Mouse (Mus musculus): ENCODE data around the gene Il1rapl2. TPM values are rescaled to one million over a fixed set of nuclear protein-coding genes. Genes with fewer than 3 reads are reported as not detected.

Gene Il1rapl2
- total and polyA plus RNA-seq, 3 experiments: not detected

- no peak for DNase-seq (ENCODE audit: extremely low read depth)
- Histone ChIP-seq H3K4me2 (ENCODE audit: insufficient read depth, low read depth, poor library complexity, severe bottlenecking) (no peak overlapping the region), H3K27ac (ENCODE audit: insufficient read depth, low read depth) (no peak overlapping the region), H3K79me2 (replicated peaks; ENCODE audit: control insufficient read depth, extremely low read depth, insufficient read depth, poor library complexity, severe bottlenecking) (no peaks in the 10 kb centered on the region), H3K4me3 (replicated peaks in 1 of 3; ENCODE audit: low read depth in 2 of 3, low read length in 2 of 3, poor library complexity in 1 of 3) (no peak overlapping the region), H3K36me3 (replicated peaks in 1 of 2; ENCODE audit: control insufficient read depth in 1 of 2, insufficient read depth in 1 of 2, low read length in 1 of 2) (no peaks in the 10 kb centered on the region), H3K9ac (ENCODE audit: insufficient read depth, low read depth) (no peak overlapping the region), H3K9me3 (replicated peaks; ENCODE audit: low read length) (no peaks in the 10 kb centered on the region), H3K27me3 (replicated peaks) (no peaks in the 10 kb centered on the region), H3K4me1 (ENCODE audit: control insufficient read depth in 1 of 2, insufficient read depth in 2 of 2) (no peaks in the 10 kb centered on the region)
- dilution Hi-C loops (cut with MboI; ENCODE audit: extremely low pct_ligation_motif_present, extremely low pct_unique_long_range_greater_than_20kb, low sequenced_read_pairs): no loop called here
- in situ Hi-C loops (cut with MboI; ENCODE audit: low pct_ligation_motif_present, low pct_unique_long_range_greater_than_20kb, low sequenced_read_pairs): no loop called here
- TF ChIP-seq ZC3H11A (IDR thresholded peaks at IDR 0.05; ENCODE audit: low read depth, low read length): no peak
- TF ChIP-seq USF1 (IDR thresholded peaks at IDR 0.05; ENCODE audit: low read depth, low read length): no peak
- no peak for TF ChIP-seq NELFE (IDR thresholded peaks at IDR 0.05; ENCODE audit: low read depth, low read length)
- TF ChIP-seq EP300 (IDR thresholded peaks at IDR 0.05; ENCODE audit: low read length): no peak
- TF ChIP-seq CTCF (conservative IDR thresholded peaks at IDR 0.05 in 1 of 2, IDR thresholded peaks at IDR 0.05 in 1 of 2; ENCODE audit: low read depth in 2 of 2, low read length in 2 of 2): no peak
- TF ChIP-seq ZMIZ1 (IDR thresholded peaks at IDR 0.05; ENCODE audit: low read depth, low read length): no peak
- no peak for TF ChIP-seq BHLHE40 (IDR thresholded peaks at IDR 0.05; ENCODE audit: low read depth, low read length)
- TF ChIP-seq PAX5 (IDR thresholded peaks at IDR 0.05; ENCODE audit: low read length): no peak
- no peak for TF ChIP-seq HCFC1 (IDR thresholded peaks at IDR 0.05; ENCODE audit: low read depth, low read length)
Measured at GRCm38 (mm10) chrX:137805484-137806200, 235.2 kb downstream of the Il1rapl2 start.

GRCm38 (mm10) chrX:137806231-137807114 is 236.1 kb downstream of the Il1rapl2 start:
- Histone ChIP-seq H3K4me1 (ENCODE audit: control insufficient read depth in 1 of 2, insufficient read depth in 2 of 2) (no peaks in the 10 kb centered on the region), H3K79me2 (replicated peaks; ENCODE audit: control insufficient read depth, extremely low read depth, insufficient read depth, poor library complexity, severe bottlenecking) (no peaks in the 10 kb centered on the region), H3K27me3 (replicated peaks) (no peaks in the 10 kb centered on the region), H3K27ac (ENCODE audit: insufficient read depth, low read depth) (no peak overlapping the region), H3K9me3 (replicated peaks; ENCODE audit: low read length) (no peaks in the 10 kb centered on the region), H3K36me3 (replicated peaks in 1 of 2; ENCODE audit: control insufficient read depth in 1 of 2, insufficient read depth in 1 of 2, low read length in 1 of 2) (no peaks in the 10 kb centered on the region), H3K9ac (ENCODE audit: insufficient read depth, low read depth) (no peak overlapping the region), H3K4me3 (replicated peaks in 1 of 3; ENCODE audit: low read depth in 2 of 3, low read length in 2 of 3, poor library complexity in 1 of 3) (no peak overlapping the region), H3K4me2 (ENCODE audit: insufficient read depth, low read depth, poor library complexity, severe bottlenecking) (no peak overlapping the region)
- in situ Hi-C loops (cut with MboI; ENCODE audit: low pct_ligation_motif_present, low pct_unique_long_range_greater_than_20kb, low sequenced_read_pairs) (no loop called here), dilution Hi-C loops (cut with MboI; ENCODE audit: extremely low pct_ligation_motif_present, extremely low pct_unique_long_range_greater_than_20kb, low sequenced_read_pairs) (no loop called here)
- no peak for TF ChIP-seq NRF1 (IDR thresholded peaks at IDR 0.05; ENCODE audit: low read depth, low read length)
- no peak for TF ChIP-seq RAD21 (IDR thresholded peaks at IDR 0.05; ENCODE audit: low read depth, low read length)
- no peak for TF ChIP-seq SIN3A (IDR thresholded peaks at IDR 0.05; ENCODE audit: low read length)
- no peak for TF ChIP-seq NELFE (IDR thresholded peaks at IDR 0.05; ENCODE audit: low read depth, low read length)
- no peak for TF ChIP-seq ZMIZ1 (IDR thresholded peaks at IDR 0.05; ENCODE audit: low read depth, low read length)
- no peak for TF ChIP-seq EP300 (IDR thresholded peaks at IDR 0.05; ENCODE audit: low read length)
- no peak for TF ChIP-seq RCOR1 (conservative IDR thresholded peaks at IDR 0.05; ENCODE audit: low read depth, low read length)
- TF ChIP-seq TBP (conservative IDR thresholded peaks at IDR 0.05; ENCODE audit: low read depth, low read length): no peak
- TF ChIP-seq GABPA (IDR thresholded peaks at IDR 0.05; ENCODE audit: insufficient replicate concordance, low read depth, low read length): no peak
- no peak for TF ChIP-seq SMC3 (IDR thresholded peaks at IDR 0.05; ENCODE audit: low read depth, low read length)
- TF ChIP-seq TCF12 (IDR thresholded peaks at IDR 0.05; ENCODE audit: low read depth, low read length): no peak
- no peak for TF ChIP-seq JUN (IDR thresholded peaks at IDR 0.05; ENCODE audit: insufficient read depth, low read depth, low read length)
- TF ChIP-seq E2F4 (IDR thresholded peaks at IDR 0.05; ENCODE audit: insufficient replicate concordance, low read depth, low read length): no peak
- DNase-seq (ENCODE audit: extremely low read depth): no peak

Measured in CH12.LX (cell line).